Mouse (Mus musculus) hindbrain, embryonic 10.5 days (tissue): ENCODE data around the gene Dbp. TPM values are rescaled to one million over a fixed set of nuclear protein-coding genes. Genes with fewer than 3 reads are reported as not detected.
A peak's percentile ranks its signal among the peaks of the same experiment; 100 is the strongest.

Experiments
- DNase-seq: peaks from one replicate; pipeline ENCODE4 v3.0.0-alpha.2; 2017; ENCODE audit warnings: low spot score
- H3K27ac ChIP-seq: fragments of 300-500 bp; sonication (generic); 2 replicates; pipeline ENCODE4 v1.5.1; 2016; ENCODE audit warnings: mild to moderate bottlenecking, moderate library complexity
- H3K27me3 ChIP-seq: fragments of 300-500 bp; sonication (generic); 2 replicates; pipeline ENCODE4 v1.6.1; 2016; ENCODE audit warnings: mild to moderate bottlenecking; ENCODE audit not compliant: poor library complexity, insufficient read depth, severe bottlenecking
- H3K36me3 ChIP-seq: fragments of 300-500 bp; sonication (generic); 2 replicates; pipeline ENCODE4 v1.6.1; 2016; ENCODE audit warnings: mild to moderate bottlenecking, moderate library complexity
- H3K4me1 ChIP-seq: fragments of 300-500 bp; sonication (generic); replicated peaks from 2 replicates; pipeline ENCODE4 v1.6.1; 2016; ENCODE audit warnings: mild to moderate bottlenecking
- H3K4me3 ChIP-seq: fragments of 300-500 bp; sonication (generic); 2 replicates; pipeline ENCODE4 v1.5.1; 2016; ENCODE audit warnings: mild to moderate bottlenecking, moderate library complexity
- H3K9me3 ChIP-seq: fragments of 300-500 bp; sonication (generic); 2 replicates; pipeline ENCODE4 v1.6.1; 2016; ENCODE audit warnings: mild to moderate bottlenecking, moderate library complexity
- WGBS: fragments of 180-500 bp; shearing (Covaris S2); methylation state at CpG from one replicate; pipeline ENCODE4 v1.1.7; 2016; 5-methylcytosine and 5-hydroxymethylcytosine counted together
- polyA plus RNA-seq: library from polyadenylated mRNA; unstranded; fragments of >200 nt; fragmentation: Nextera tagmentation; extraction: Ambion mirVana; gene quantifications from 2 replicates; pipeline ENCODE4 v1.2.1, GENCODE M21; 2016

The Dbp gene
- polyA plus RNA-seq, 1 experiment from 2014 or later: 3.4 TPM

DNA sequence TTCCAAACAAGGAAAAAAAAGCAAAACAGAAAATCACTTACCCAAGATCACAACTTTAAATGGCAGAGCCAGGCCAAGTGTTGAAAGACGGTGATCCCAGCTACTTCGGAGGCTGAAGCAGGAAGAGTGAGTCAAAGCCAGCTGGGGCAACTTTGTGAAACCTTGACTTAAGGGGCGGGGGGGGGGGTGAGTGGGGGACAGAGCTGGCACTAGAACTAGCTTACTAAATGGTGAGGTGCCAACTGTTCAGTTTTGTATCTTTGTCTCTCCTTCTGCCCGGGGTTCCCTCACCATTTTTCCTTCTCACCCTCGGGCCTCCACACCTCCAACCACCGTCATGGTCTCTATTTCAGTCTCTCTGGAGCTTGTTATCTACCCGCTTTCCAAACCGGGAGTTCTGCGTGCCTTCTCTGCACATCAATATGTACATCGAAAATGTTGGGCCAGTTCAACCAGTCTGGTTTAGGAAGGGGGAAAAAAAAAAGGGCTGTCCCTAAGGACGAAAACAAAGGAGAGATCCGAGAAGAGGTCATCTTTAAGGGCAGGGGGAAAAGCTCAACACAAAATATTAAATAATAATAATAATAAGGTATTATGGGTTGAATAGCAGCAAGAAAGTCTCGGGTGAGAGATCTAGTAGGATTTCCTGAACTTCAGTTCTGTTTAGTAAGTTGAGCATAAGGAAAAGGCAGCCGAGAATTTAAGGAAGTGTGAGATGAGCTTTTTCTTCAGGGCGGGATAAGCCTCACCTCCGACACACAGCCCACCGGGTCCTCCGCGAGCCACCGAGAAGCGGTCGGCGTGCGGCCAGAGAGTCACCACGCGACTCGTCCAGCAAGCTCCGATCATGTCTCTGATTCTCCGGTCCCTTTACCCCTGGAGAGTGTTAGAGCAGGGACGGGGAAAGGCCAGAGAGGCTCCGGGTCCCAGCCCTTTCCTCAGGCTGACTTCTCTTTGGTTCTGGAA is 12.3 kb downstream of the Dbp start:
- no peaks in the 10 kb centered on the region for H3K27me3 ChIP-seq
- no peaks in the 10 kb centered on the region for H3K9me3 ChIP-seq
- WGBS: 11% methylated on average over 31 of the region's 31 CpGs
- H3K4me1 ChIP-seq: peaks cover 67% of the 10 kb centered on the region
- DNase-seq: no peak
- H3K4me3 ChIP-seq: peak overlapping the region; percentile 91
- H3K36me3 ChIP-seq: peaks cover 51% of the 10 kb centered on the region
- H3K27ac ChIP-seq: peak overlapping the region; percentile 98

DNA sequence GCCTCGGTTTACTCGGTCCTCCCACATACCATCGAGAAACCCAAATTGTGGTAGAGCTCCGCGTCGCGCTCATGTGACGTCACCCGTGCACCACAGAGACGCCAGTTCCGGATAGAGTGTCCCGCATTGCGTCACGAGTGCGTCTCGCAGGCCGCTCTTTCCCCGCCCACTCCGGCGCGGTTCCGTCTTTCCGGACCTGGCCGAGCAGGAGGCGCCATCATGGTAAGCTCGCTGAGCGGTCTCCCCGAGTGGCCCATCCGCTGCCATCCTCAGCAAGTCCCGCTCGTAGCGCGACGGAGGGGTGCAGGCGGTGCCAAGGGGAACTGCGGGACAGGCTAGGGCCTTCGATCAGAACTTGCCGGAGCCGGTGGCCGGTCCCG is 13.0 kb downstream of the Dbp start, which contains the start of gene Sphk2:
Sphk2 (minus strand) TSS at position 85 of the 380 bp plus-strand sequence.
- under 1% methylated on average over 41 of the region's 41 CpGs for WGBS
- H3K9me3 ChIP-seq: no peaks in the 10 kb centered on the region
- peaks cover 51% of the 10 kb centered on the region for H3K36me3 ChIP-seq
- peak; percentile 99 for DNase-seq
- no peaks in the 10 kb centered on the region for H3K27me3 ChIP-seq
- peak within 1 kb of the TSS; percentile 98 for H3K27ac ChIP-seq
- peaks cover 69% of the 10 kb centered on the region for H3K4me1 ChIP-seq
- H3K4me3 ChIP-seq: peak within 1 kb of the TSS; percentile 91

DNA sequence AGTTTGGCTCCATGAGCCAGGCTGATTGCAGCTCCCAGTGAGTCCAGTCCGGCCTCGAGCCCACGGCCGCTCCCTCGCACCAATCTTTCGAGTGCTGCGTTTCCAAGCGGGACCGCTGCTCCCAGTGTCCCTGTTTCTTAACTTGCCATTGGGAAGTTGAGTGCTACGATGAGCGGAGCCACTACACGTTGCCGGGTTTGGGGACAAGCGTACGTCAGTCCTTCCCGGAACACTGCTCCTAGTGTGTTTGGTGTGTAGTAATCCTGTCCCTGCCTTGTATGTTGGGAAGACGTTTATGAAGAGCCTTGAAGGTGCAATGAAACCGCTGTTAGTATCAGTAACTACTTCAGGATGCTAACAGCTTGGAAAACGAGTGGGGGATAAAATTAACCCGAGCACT is 13.4 kb downstream of the Dbp start:
- Histone ChIP-seq H3K36me3 (peaks cover 51% of the 10 kb centered on the region), H3K4me1 (peaks cover 66% of the 10 kb centered on the region), H3K4me3 (peak overlapping the region; percentile 91)

DNA sequence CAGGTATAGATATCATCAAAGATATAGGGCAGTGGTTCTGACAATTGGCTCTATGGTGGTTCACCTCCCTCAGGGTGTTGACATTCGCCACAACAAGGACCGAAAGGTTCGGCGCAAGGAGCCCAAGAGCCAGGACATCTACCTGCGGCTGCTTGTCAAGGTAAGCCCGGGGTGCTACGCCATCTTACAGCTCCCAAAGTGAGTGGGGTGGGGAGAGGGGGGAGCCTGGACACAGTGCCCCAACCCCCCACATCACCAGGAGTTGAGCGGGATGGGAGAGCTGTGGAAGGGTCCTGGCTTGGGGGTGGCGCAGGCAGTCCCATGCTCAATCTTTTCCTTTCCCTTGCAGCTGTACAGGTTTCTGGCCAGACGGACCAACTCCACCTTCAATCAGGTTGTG is 14.3 kb downstream of the Dbp start:
- H3K9me3 ChIP-seq: no peaks in the 10 kb centered on the region
- DNase-seq: no peak
- WGBS: 86% methylated on average over 10 of the region's 10 CpGs
- H3K36me3 ChIP-seq: peaks cover 55% of the 10 kb centered on the region
- H3K27ac ChIP-seq: peak overlapping the region; percentile 98
- H3K4me1 ChIP-seq: peaks cover 62% of the 10 kb centered on the region
- peak overlapping the region; percentile 91 for H3K4me3 ChIP-seq
- H3K27me3 ChIP-seq: no peaks in the 10 kb centered on the region

More for the DNA sequence above, 13.4 kb downstream of the Dbp start:
- under 1% methylated on average over 20 of the region's 20 CpGs for WGBS
- H3K27ac ChIP-seq: peak overlapping the region; percentile 98
- no peak for DNase-seq
- no peaks in the 10 kb centered on the region for H3K9me3 ChIP-seq
- H3K27me3 ChIP-seq: no peaks in the 10 kb centered on the region

- peaks cover 62% of the 10 kb centered on the region for H3K36me3 ChIP-seq
- H3K4me3 ChIP-seq: peak overlapping the region; percentile 91
- DNase-seq: no peak
- 91% methylated on average over 16 of the region's 16 CpGs for WGBS
- no peaks in the 10 kb centered on the region for H3K9me3 ChIP-seq
- H3K27ac ChIP-seq: no peak overlapping the region
- peaks cover 55% of the 10 kb centered on the region for H3K4me1 ChIP-seq
- H3K27me3 ChIP-seq: no peaks in the 10 kb centered on the region
Observed at GRCm38 (mm10) chr7:45719738-45720412, 15.0 kb downstream of the Dbp start.

DNA sequence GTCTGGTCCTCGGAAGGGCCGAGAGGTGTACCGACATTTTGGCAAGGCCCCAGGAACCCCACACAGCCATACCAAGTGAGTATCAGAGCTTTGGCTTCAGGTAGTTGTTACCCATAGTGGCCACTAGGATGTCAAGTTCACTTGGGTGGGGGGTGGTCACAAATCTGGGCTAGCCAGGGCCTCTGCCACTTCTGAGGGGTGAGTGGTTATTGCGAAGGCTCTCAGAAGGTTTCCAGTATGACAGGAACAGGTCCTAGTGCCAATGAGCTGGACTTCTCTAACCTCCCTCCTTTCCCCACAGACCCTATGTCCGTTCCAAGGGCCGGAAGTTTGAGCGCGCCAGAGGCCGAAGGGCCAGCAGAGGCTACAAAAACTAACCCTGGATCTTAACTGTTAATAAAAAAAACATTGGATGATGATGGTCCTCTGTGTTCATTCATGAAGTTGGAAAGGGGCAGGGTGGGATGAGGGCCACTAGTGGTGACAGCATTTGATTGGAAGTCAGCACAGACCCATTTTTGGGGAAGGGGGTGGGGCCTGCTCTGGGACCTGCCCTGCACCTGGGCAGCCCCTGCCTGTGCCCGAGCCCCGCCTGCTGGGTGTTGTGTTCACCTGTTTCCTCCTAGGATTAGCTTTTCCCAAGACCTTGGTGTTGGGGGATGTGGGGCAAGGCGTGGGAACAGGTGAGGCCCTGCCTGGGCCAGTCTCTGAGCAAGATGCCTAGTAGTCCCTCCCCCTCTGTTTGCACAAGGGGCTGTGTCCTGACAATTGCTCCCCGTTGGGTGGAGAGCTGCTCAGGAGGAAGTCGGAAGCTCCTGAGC is 15.7 kb downstream of the Dbp start, which contains the start of gene Fam83e:
Fam83e (plus strand) TSS at position 800 of the 821 bp plus-strand sequence.
- H3K36me3 ChIP-seq: peaks cover 69% of the 10 kb centered on the region
- WGBS: 88% methylated on average over 14 of the region's 14 CpGs
- H3K9me3 ChIP-seq: no peaks in the 10 kb centered on the region
- H3K27me3 ChIP-seq: no peaks in the 10 kb centered on the region
- no peak within 1 kb of the TSS for H3K27ac ChIP-seq
- H3K4me3 ChIP-seq: peak within 1 kb of the TSS; percentile 91; the same call in 1 of the 2 replicates
- no peak for DNase-seq
- H3K4me1 ChIP-seq: peaks cover 48% of the 10 kb centered on the region

- no peak for DNase-seq
- H3K9me3 ChIP-seq: no peaks in the 10 kb centered on the region
- H3K27me3 ChIP-seq: no peaks in the 10 kb centered on the region
- 85% methylated on average over 7 of the region's 7 CpGs for WGBS
- H3K4me1 ChIP-seq: peaks cover 43% of the 10 kb centered on the region
- H3K4me3 ChIP-seq: no peak overlapping the region
- H3K27ac ChIP-seq: no peak overlapping the region
- H3K36me3 ChIP-seq: peaks cover 75% of the 10 kb centered on the region
Observed at GRCm38 (mm10) chr7:45721234-45721571, 16.3 kb downstream of the Dbp start.

GRCm38 (mm10) chr7:45721642-45722347 is 16.9 kb downstream of the Dbp start:
- 74% methylated on average over 13 of the region's 13 CpGs for WGBS
- Histone ChIP-seq H3K27me3 (no peaks in the 10 kb centered on the region), H3K9me3 (no peaks in the 10 kb centered on the region), H3K36me3 (peaks cover 81% of the 10 kb centered on the region), H3K4me1 (peaks cover 37% of the 10 kb centered on the region), H3K27ac (0 out of 2 replicates have a peak overlapping the region, but pooled peaks have one; percentile 9), H3K4me3 (no peak overlapping the region)
- DNase-seq: no peak

DNA sequence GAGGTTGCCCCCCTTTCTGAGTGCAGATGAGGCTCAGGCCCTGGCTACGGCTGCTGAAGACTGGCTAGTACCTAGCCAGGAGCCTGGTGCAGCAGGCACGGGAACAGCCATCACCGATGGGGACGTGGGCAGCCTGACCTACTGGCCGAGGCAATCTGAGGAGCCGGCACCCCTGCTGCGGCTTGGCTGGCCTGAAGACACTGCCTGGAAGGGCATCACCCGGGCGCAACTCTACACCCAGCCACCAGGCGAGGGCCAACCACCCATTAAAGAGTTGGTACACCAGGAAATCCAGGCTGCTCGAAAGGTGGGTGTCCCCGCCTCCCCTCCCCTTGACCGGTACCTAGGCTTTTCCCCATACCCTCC is 17.4 kb downstream of the Dbp start:
- Histone ChIP-seq H3K27me3 (no peaks in the 10 kb centered on the region), H3K4me3 (no peak overlapping the region), H3K36me3 (peaks cover 86% of the 10 kb centered on the region), H3K9me3 (no peaks in the 10 kb centered on the region), H3K27ac (0 out of 2 replicates have a peak overlapping the region, but pooled peaks have one; percentile 9), H3K4me1 (peaks cover 32% of the 10 kb centered on the region)
- DNase-seq: no peak
- WGBS: 88% methylated on average over 13 of the region's 13 CpGs

- WGBS: 93% methylated on average over 4 of the region's 4 CpGs
- peaks cover 96% of the 10 kb centered on the region for H3K36me3 ChIP-seq
- H3K4me3 ChIP-seq: no peak overlapping the region
Observed at GRCm38 (mm10) chr7:45723301-45723700, 18.4 kb downstream of the Dbp start.

GRCm38 (mm10) chr7:45723781-45724180 is 18.9 kb downstream of the Dbp start:
- no peak for DNase-seq
- H3K36me3 ChIP-seq: peaks cover 100% of the 10 kb centered on the region

More at GRCm38 (mm10) chr7:45723301-45723700, 18.4 kb downstream of the Dbp start:
- H3K27me3 ChIP-seq: no peaks in the 10 kb centered on the region
- H3K4me1 ChIP-seq: peaks cover 32% of the 10 kb centered on the region
- no peak overlapping the region for H3K27ac ChIP-seq
- H3K9me3 ChIP-seq: no peaks in the 10 kb centered on the region
- no peak for DNase-seq

GRCm38 (mm10) chr7:45725151-45725550 is 20.3 kb downstream of the Dbp start:
- Histone ChIP-seq H3K27ac (no peak overlapping the region), H3K4me3 (no peak overlapping the region), H3K9me3 (no peaks in the 10 kb centered on the region), H3K36me3 (peaks cover 100% of the 10 kb centered on the region), H3K27me3 (no peaks in the 10 kb centered on the region), H3K4me1 (peaks cover 25% of the 10 kb centered on the region)
- WGBS: 95% methylated on average over 9 of the region's 9 CpGs
- no peak for DNase-seq

More at GRCm38 (mm10) chr7:45723781-45724180, 18.9 kb downstream of the Dbp start:
- WGBS: 92% methylated on average over 14 of the region's 14 CpGs
- Histone ChIP-seq H3K27ac (no peak overlapping the region), H3K9me3 (no peaks in the 10 kb centered on the region), H3K4me1 (peaks cover 29% of the 10 kb centered on the region), H3K4me3 (no peak overlapping the region), H3K27me3 (no peaks in the 10 kb centered on the region)
